Mouse (Mus musculus): ENCODE measurements around the gene Kcnq2. TPM values are rescaled to one million over a fixed set of nuclear protein-coding genes. Genes with fewer than 3 reads are reported as not detected.

Gene Kcnq2
- total and polyA plus RNA-seq, 3 experiments = 0.19 to 0.57 TPM; not detected in 1

- Histone ChIP-seq H3K79me2 (ENCODE audit: control insufficient read depth, insufficient read depth, low read length, poor library complexity) (no peaks in the 10 kb centered on the region), H3K4me3 (ENCODE audit: control insufficient read depth in 1 of 2, insufficient read depth in 1 of 2, low read depth in 2 of 2, low read length in 2 of 2) (no peak overlapping the region), H3K4me1 (ENCODE audit: control insufficient read depth in 1 of 2, insufficient read depth in 2 of 2, low read length in 2 of 2) (peaks cover 0 to 12% of the 10 kb centered on the region in 2 experiments; a peak in 2 of 4 replicates), H3K9me3 (replicated peaks; ENCODE audit: insufficient read depth, low read length) (no peaks in the 10 kb centered on the region), H3K36me3 (ENCODE audit: control insufficient read depth in 1 of 2, insufficient read depth in 2 of 2, low read length in 2 of 2) (no peaks in the 10 kb centered on the region), H3K9ac (ENCODE audit: control insufficient read depth, low read depth, low read length, poor library complexity, severe bottlenecking) (no peak overlapping the region), H3K27ac (ENCODE audit: control insufficient read depth, low read depth, low read length) (no peak overlapping the region), H3K27me3 (ENCODE audit: control insufficient read depth in 1 of 2, insufficient read depth in 2 of 2, low read length in 2 of 2) (peaks cover 0 to 3% of the 10 kb centered on the region in 2 experiments; a peak in 1 of 4 replicates)
- TF ChIP-seq RCOR1 (IDR thresholded peaks at IDR 0.05; ENCODE audit: low read depth, low read length) (no peak), CTCF (IDR thresholded peaks at IDR 0.05 in 2 of 3, conservative IDR thresholded peaks at IDR 0.05 in 1 of 3; ENCODE audit: control insufficient read depth in 1 of 3, insufficient read depth in 1 of 3, low read depth in 2 of 3, low read length in 3 of 3, poor library complexity in 1 of 3, severe bottlenecking in 1 of 3) (no peak), POLR2AphosphoS5 (IDR thresholded peaks at IDR 0.05; ENCODE audit: borderline replicate concordance, low read depth, low read length) (no peak), MXI1 (IDR thresholded peaks at IDR 0.05; ENCODE audit: low read depth, low read length) (no peak), ZC3H11A (IDR thresholded peaks at IDR 0.05; ENCODE audit: low read depth, low read length) (no peak), USF2 (IDR thresholded peaks at IDR 0.05; ENCODE audit: borderline replicate concordance in 1 of 2, insufficient read depth in 1 of 2, low read depth in 1 of 2, low read length in 2 of 2) (no peak), MAX (IDR thresholded peaks at IDR 0.05; ENCODE audit: low read length) (no peak), MAZ (IDR thresholded peaks at IDR 0.05; ENCODE audit: low read depth, low read length) (no peak), GATA1 (IDR thresholded peaks at IDR 0.05; ENCODE audit: low read depth, low read length) (no peak), ETS1 (IDR thresholded peaks at IDR 0.05; ENCODE audit: low read depth, low read length) (no peak), USF1 (IDR thresholded peaks at IDR 0.05; ENCODE audit: low read depth, low read length) (no peak), MAFK (IDR thresholded peaks at IDR 0.05; ENCODE audit: borderline replicate concordance, low read depth, low read length) (no peak), MYC (IDR thresholded peaks at IDR 0.05; ENCODE audit: low read depth, low read length) (no peak), POLR2AphosphoS2 (IDR thresholded peaks at IDR 0.05; ENCODE audit: low read length) (no peak), CHD2 (IDR thresholded peaks at IDR 0.05; ENCODE audit: low read length) (no peak), E2F4 (IDR thresholded peaks at IDR 0.05; ENCODE audit: borderline replicate concordance, low read depth, low read length) (no peak), ZNF384 (IDR thresholded peaks at IDR 0.05; ENCODE audit: low read depth, low read length) (no peak)
- DNase-seq (ENCODE audit: low read depth, low spot score) = no peak
These were observed 99.9 kb downstream of the Kcnq2 start for GRCm38 (mm10) chr2:181035186-181035585.

GRCm38 (mm10) chr2:181033310-181033709, 101.8 kb downstream of the Kcnq2 start:
- TF ChIP-seq NELFE (IDR thresholded peaks at IDR 0.05; ENCODE audit: low read depth, low read length) (no peak), MAX (IDR thresholded peaks at IDR 0.05; ENCODE audit: low read length) (peak; percentile 66), MYC (IDR thresholded peaks at IDR 0.05; ENCODE audit: low read depth, low read length) (0 out of 2 replicates have a peak, but pooled peaks have one; percentile 36), MXI1 (IDR thresholded peaks at IDR 0.05; ENCODE audit: low read depth, low read length) (peak; percentile 67)
- H3K9ac ChIP-seq (ENCODE audit: control insufficient read depth, low read depth, low read length, poor library complexity, severe bottlenecking) = no peak overlapping the region
- peak; percentile 74 for DNase-seq (ENCODE audit: low read depth, low spot score)
- peaks cover 0 to 12% of the 10 kb centered on the region in 2 experiments; a peak in 2 of 4 replicates for H3K4me1 ChIP-seq (ENCODE audit: control insufficient read depth in 1 of 2, insufficient read depth in 2 of 2, low read length in 2 of 2)
- no peak overlapping the region for H3K4me3 ChIP-seq (ENCODE audit: control insufficient read depth in 1 of 2, insufficient read depth in 1 of 2, low read depth in 2 of 2, low read length in 2 of 2)
- no peaks in the 10 kb centered on the region for H3K79me2 ChIP-seq (ENCODE audit: control insufficient read depth, insufficient read depth, low read length, poor library complexity)
- H3K27me3 ChIP-seq (ENCODE audit: control insufficient read depth in 1 of 2, insufficient read depth in 2 of 2, low read length in 2 of 2) = peaks cover 0 to 3% of the 10 kb centered on the region in 2 experiments; a peak in 1 of 4 replicates
- H3K36me3 ChIP-seq (ENCODE audit: control insufficient read depth in 1 of 2, insufficient read depth in 2 of 2, low read length in 2 of 2) = no peaks in the 10 kb centered on the region
- H3K9me3 ChIP-seq (replicated peaks; ENCODE audit: insufficient read depth, low read length) = no peaks in the 10 kb centered on the region
- H3K27ac ChIP-seq (ENCODE audit: control insufficient read depth, low read depth, low read length) = no peak overlapping the region
